Mouse (Mus musculus): Measurements from ENCODE around the gene Ubxn7.

The Ubxn7 gene

GRCm38 (mm10) chr16:32384885-32385284 is 52.8 kb downstream of the Ubxn7 start:
- no peak for DNase-seq

- DNase-seq = no peak
Measured at GRCm38 (mm10) chr16:32386826-32387225, 54.8 kb downstream of the Ubxn7 start.

DNA sequence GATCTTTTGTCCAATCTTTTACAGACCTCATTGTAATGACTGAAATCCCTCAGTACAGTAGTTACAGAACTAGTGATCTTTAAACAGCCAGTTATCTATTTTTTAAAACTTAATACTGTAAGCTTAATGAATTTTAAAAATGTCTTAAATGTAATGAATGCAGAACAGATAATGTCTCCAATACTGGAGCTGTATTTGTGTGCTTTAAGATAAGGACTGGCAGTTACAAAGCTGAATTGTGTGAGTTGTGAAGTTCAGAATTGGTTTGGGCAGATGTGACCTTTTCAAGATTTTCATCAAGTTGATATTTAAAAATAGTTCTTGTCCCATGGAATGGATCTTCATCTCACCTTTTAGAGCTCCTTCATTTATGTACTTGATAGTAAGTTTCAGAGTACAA is 57.0 kb downstream of the Ubxn7 start:
- DNase-seq = no peak

DNA sequence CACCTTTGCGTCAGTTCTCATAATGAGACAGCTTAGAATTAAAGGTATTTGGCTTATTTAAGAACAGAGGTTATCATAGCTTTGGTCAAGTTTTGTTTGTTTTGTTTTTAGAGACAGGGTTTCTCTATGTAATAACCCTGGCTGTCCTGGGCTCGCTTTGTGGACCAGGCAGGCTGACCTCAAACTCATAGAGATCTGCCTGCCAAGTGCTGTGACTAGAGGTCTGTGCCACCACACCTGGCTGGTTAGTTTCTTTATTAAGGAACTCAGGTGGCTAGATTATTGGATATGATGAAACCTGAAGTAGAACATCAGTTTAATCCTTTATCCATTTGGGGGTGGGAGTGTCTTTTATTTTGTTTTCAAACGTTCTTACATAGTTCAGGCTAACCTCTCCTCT is 57.8 kb downstream of the Ubxn7 start:
- no peak for DNase-seq

DNA sequence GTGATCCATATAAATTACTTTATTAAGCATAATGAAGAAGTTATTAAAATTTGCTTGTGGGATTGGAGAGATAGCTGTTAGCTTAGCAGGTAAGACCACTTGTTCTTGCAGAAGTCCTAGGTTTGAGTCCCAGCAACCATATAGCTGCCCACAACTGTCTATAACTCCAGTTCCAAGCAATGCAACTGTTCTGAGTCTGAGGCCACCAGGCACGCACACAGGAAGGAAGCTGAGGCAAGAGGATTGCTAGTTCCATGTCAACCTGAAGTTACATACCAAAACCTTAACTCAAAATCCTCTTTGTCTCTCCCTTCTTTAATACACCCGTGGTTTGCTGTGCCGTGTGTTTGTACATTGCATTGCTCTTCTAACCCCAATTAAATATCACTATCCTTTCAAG is 58.8 kb downstream of the Ubxn7 start:
- no peak for DNase-seq

- no peak for DNase-seq
Measured at GRCm38 (mm10) chr16:32395679-32396540, 63.9 kb downstream of the Ubxn7 start.

DNA sequence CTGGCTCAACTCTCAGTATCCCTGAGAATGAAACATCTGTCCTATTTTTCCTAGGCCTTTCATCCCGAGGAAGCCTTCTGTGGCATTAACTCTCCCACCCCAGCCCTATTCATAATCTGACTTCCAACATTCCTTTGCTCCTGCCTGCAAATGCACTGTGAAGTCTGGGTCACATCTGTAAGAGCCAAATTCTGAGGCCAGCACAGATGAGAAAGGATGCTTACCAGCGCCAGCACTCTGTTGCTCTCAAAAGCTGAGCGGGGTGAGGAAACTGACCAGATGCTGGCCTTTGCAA is 64.4 kb downstream of the Ubxn7 start:
- no peak for DNase-seq

DNA sequence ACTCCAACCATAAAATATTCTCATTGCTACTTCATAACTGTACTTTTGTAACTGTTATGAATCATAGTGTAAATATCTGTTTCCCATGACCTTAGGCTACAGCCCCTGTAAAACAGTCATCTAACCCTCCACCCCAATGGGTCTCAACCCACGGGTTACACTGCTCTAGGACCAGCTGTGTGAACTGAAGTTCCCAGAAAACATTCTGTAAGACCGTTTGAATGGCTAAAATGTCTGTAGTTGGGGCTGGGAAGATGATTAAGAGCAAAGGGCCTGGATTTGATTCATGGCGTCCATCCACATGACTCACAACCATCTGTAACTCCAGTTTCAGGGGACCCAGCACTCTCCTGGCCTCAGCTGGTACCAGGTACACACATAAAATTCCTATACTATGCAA is 66.1 kb downstream of the Ubxn7 start:
- no peak for DNase-seq

- no peak for DNase-seq
Measured at GRCm38 (mm10) chr16:32400267-32400666, 68.2 kb downstream of the Ubxn7 start, which contains the start of gene Tm4sf19. Gene Tm4sf19, plus strand, starts transcription at chr16:32400506.

GRCm38 (mm10) chr16:32401335-32401965 is 69.4 kb downstream of the Ubxn7 start:
- peak; percentile 9 for DNase-seq

DNA sequence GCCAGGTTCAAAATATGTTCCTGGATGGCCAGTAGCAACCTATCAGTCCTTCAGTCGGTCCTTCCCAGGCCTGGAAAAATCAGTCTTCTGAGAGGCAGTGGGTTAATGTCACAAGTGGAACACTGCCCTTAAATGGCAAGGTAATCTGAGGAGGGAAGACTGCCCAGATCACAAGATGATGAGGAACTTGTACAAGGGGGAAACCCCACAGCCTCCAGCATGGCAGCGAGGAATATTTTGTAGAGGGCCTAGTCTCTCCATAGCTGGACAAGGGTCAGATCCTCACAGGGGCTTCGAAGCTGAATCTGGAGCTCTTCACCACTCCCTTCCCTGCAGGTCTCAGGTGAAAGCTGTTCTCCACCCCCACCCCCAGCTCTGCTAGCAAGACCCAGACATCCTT is 70.8 kb downstream of the Ubxn7 start:
- DNase-seq = no peak

- DNase-seq = no peak
Measured at GRCm38 (mm10) chr16:32405716-32406115, 73.7 kb downstream of the Ubxn7 start.

GRCm38 (mm10) chr16:32406671-32407070 is 74.6 kb downstream of the Ubxn7 start:
- no peak for DNase-seq

DNA sequence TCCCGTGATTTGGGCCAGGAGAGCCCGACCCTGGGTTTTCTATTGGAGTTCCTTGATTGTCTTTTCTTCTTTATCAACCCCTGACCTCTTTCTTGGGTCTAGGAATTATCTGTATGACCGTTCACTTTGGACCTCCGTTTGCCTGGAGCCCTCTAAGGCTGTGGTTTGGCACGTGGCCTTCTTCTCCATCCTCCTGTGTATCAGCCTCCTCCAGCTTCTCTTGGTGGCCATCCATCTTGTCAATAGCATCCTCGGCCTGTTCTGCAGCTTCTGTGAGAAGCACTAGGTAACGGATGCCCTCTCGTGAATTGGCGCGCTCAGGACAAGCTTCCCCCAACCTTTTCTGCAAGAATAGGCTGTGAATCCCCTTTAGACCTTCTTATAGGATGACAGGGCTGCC is 75.7 kb downstream of the Ubxn7 start:
- DNase-seq = no peak

DNA sequence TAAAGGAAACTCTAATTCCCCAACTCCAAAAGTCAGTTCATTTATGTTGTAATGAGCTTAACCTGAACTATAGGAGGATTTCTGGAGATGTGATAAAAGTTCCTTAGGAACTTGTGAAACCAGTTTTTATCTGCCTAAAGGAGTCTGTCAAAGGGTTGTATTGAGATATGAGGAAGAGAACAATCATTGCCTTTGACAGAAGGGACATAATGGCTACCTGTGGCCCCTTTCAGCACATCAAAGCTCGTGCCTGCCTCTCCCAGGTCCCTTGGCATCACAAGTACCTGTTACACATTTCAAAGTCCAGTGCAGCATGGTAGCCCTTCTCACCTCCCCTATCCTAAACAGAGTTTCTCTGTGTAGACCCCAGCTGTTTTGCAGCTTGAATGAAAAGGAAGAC is 85.4 kb downstream of the Ubxn7 start:
- DNase-seq = no peak

- peak; percentile 88 for DNase-seq
Measured at GRCm38 (mm10) chr16:32419517-32420483, 87.7 kb downstream of the Ubxn7 start, which contains the start of gene Tctex1d2. Gene Tctex1d2, plus strand, starts transcription at chr16:32419702.

DNA sequence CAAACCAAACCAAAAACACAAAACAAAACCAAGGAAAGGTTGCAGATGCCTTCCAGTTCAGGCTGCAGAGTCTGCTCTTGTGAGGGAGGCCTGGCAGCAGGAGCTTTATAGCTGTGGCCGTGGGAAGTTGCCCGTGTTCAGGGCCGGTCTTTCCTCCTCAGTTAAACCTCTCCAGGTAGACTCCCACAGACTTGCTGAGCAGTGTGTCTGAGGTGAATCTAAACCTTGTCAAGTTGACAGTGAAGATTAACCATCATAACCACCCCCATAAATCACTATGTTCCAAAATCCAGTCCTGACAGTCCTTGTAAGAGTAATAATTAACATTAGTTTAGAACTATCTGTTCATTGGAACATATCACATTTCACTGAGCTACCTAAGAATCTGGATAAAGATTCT is 95.4 kb downstream of the Ubxn7 start:
- DNase-seq = no peak

DNA sequence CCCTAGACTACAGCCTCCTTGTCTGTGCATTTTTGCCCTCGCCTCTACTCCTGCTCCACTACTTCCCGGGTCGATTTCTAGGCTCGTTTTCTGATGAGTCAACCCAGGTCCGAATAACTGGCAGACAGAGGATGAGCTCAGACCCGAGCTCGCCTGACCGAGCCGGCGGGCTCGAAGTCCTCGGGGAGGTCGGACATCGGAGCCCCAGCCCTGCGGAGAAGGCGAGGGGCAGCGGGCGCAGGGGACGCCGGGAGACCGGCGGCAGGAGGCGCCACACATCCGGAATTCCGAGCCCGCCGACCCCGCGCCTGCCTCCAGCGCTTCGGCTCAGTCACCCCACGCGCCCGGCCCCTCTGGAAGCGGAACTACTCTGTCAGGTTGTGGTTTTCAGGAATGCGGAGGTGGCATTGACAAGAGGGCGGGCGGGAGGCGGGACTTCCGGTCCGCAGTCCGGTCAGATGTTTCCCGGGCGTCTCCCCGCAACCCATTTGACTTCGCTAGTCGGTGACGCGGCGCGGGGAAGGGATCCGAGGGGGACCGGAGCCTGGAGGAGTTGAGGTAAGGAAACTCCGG is 98.5 kb downstream of the Ubxn7 start, which contains the start of gene Pcyt1a:
Gene Pcyt1a (plus strand): TSS at position 448 of the 573 bp plus-strand sequence.
- DNase-seq = peak; percentile 82

GRCm38 (mm10) chr16:32431047-32431591 is 99.1 kb downstream of the Ubxn7 start:
- no peak for DNase-seq

DNA sequence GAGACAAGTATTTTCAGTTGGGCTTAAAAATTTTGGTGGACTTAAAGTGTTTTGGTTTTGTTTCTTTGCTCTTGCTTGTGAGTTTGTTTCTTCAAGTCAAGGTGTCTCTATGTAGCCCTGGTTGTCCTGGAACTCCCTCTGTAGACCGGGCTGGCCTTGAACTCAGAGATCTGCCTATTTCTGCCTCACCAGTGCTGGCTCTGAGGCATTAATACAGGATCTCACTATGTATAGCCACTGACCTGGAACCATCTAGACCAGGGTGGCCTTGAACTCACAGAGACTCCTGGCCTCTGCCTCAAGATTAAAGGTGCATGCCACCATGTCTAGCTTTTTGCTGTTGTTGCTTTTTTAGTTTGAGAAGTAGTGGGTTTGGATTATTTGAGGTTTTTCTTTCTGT is 99.9 kb downstream of the Ubxn7 start:
- no peak for DNase-seq

DNA sequence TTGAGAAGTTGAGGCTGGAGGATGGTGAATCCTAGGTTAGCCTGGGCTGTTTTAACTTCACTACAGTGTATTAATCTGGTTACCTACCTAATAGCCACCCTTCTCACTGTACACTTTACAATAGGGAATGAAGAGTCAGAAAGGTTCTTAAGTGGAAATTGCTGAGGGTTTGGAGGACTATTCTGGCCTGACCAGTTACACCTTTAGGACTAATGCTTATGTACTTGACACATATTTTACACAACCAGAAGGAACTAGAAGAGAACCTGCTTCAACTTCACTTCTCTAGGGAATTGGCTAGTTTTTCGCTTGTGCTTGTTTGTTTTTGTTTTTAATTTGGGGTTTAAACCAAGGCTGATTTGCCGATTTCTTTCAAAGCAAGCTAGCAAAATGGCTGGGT is 101.1 kb downstream of the Ubxn7 start:
- DNase-seq = no peak

DNA sequence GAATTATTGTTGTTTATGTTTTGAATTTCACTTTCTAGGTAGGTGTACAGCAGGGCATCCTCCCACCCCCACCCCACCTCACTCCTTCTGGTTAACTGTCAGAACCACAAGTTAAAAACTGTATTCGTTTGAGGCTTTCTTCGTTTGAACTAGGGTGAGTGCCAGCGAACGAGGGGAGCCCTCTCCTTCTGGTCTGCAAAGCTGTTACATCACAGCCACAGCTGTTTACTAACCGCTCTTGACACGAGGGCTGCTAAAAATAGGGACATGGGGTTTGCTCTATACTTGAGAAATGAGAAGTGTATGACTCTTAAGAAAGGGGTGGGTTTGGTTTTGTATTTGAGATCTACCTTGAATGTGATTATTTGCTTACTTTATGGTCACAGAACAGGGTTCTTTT is 102.0 kb downstream of the Ubxn7 start:
- peak; percentile 67 for DNase-seq

GRCm38 (mm10) chr16:32434691-32435090 is 102.6 kb downstream of the Ubxn7 start:
- DNase-seq = no peak

Measured in thymus, postnatal 25 days (tissue).